Mouse (Mus musculus): ENCODE data around the gene Jun. TPM values are rescaled to one million over a fixed set of nuclear protein-coding genes. Genes with fewer than 3 reads are reported as not detected.

The Jun gene
- polyA plus RNA-seq, 1 experiment from 2014 or later: 72.2 TPM

GRCm38 (mm10) chr4:95057264-95057663 lies 5.2 kb upstream of the Jun start:
- WGBS: 89% methylated on average over 4 of the region's 4 CpGs

GRCm38 (mm10) chr4:95055276-95055675 lies 3.3 kb upstream of the Jun start:
- H3K27ac ChIP-seq (ENCODE audit: low read length): no peak overlapping the region
- WGBS: 73% methylated on average over 1 of the region's 1 CpGs
- H3K9me3 ChIP-seq (ENCODE audit: control insufficient read depth, low read length): no peaks in the 10 kb centered on the region
- H3K36me3 ChIP-seq (ENCODE audit: control insufficient read depth, insufficient read depth): no peaks in the 10 kb centered on the region
- H3K27me3 ChIP-seq (replicated peaks; ENCODE audit: control insufficient read depth, insufficient read depth, low read length): no peaks in the 10 kb centered on the region
- no peak overlapping the region for H3K4me3 ChIP-seq (replicated peaks; ENCODE audit: low read length)
- H3K4me2 ChIP-seq (ENCODE audit: low read length): no peak overlapping the region
- H3K9ac ChIP-seq (replicated peaks; ENCODE audit: low read depth, low read length): no peak overlapping the region
- peaks cover 21% of the 10 kb centered on the region for H3K4me1 ChIP-seq (replicated peaks; ENCODE audit: control insufficient read depth, insufficient read depth, low read length)
- ATAC-seq: no peak

More at GRCm38 (mm10) chr4:95057264-95057663, 5.2 kb upstream of the Jun start:
- no peaks in the 10 kb centered on the region for H3K9me3 ChIP-seq (ENCODE audit: control insufficient read depth, low read length)
- peaks cover 17% of the 10 kb centered on the region for H3K4me1 ChIP-seq (replicated peaks; ENCODE audit: control insufficient read depth, insufficient read depth, low read length)
- H3K27ac ChIP-seq (ENCODE audit: low read length): no peak overlapping the region
- H3K9ac ChIP-seq (replicated peaks; ENCODE audit: low read depth, low read length): no peak overlapping the region
- H3K27me3 ChIP-seq (replicated peaks; ENCODE audit: control insufficient read depth, insufficient read depth, low read length): no peaks in the 10 kb centered on the region
- no peak for ATAC-seq
- H3K4me2 ChIP-seq (ENCODE audit: low read length): no peak overlapping the region
- H3K36me3 ChIP-seq (ENCODE audit: control insufficient read depth, insufficient read depth): no peaks in the 10 kb centered on the region
- no peak overlapping the region for H3K4me3 ChIP-seq (replicated peaks; ENCODE audit: low read length)

- Histone ChIP-seq H3K9ac (replicated peaks; ENCODE audit: low read depth, low read length) (no peak overlapping the region), H3K27ac (ENCODE audit: low read length) (no peak overlapping the region), H3K4me3 (replicated peaks; ENCODE audit: low read length) (no peak overlapping the region), H3K27me3 (replicated peaks; ENCODE audit: control insufficient read depth, insufficient read depth, low read length) (no peaks in the 10 kb centered on the region), H3K9me3 (ENCODE audit: control insufficient read depth, low read length) (no peaks in the 10 kb centered on the region), H3K4me1 (replicated peaks; ENCODE audit: control insufficient read depth, insufficient read depth, low read length) (peaks cover 25% of the 10 kb centered on the region), H3K4me2 (ENCODE audit: low read length) (peak overlapping the region; percentile 26), H3K36me3 (ENCODE audit: control insufficient read depth, insufficient read depth) (no peaks in the 10 kb centered on the region)
- no peak for ATAC-seq
- WGBS: 42% methylated on average over 4 of the region's 4 CpGs
Measured at GRCm38 (mm10) chr4:95054336-95054735, 2.3 kb upstream of the Jun start.

- 0% methylated on average over 6 of the region's 6 CpGs for WGBS
- peak overlapping the region; percentile 97 for H3K27ac ChIP-seq (ENCODE audit: low read length)
- H3K27me3 ChIP-seq (replicated peaks; ENCODE audit: control insufficient read depth, insufficient read depth, low read length): no peaks in the 10 kb centered on the region
- H3K9ac ChIP-seq (replicated peaks; ENCODE audit: low read depth, low read length): peak overlapping the region; percentile 81
- H3K9me3 ChIP-seq (ENCODE audit: control insufficient read depth, low read length): no peaks in the 10 kb centered on the region
- ATAC-seq: no peak
- no peaks in the 10 kb centered on the region for H3K36me3 ChIP-seq (ENCODE audit: control insufficient read depth, insufficient read depth)
- H3K4me2 ChIP-seq (ENCODE audit: low read length): peak overlapping the region; percentile 87
- peaks cover 30% of the 10 kb centered on the region for H3K4me1 ChIP-seq (replicated peaks; ENCODE audit: control insufficient read depth, insufficient read depth, low read length)
- peak overlapping the region; percentile 80 for H3K4me3 ChIP-seq (replicated peaks; ENCODE audit: low read length)
Measured at GRCm38 (mm10) chr4:95053791-95054117, 1.7 kb upstream of the Jun start.

- Histone ChIP-seq H3K9me3 (ENCODE audit: control insufficient read depth, low read length) (no peaks in the 10 kb centered on the region), H3K9ac (replicated peaks; ENCODE audit: low read depth, low read length) (peak overlapping the region; percentile 81), H3K4me3 (replicated peaks; ENCODE audit: low read length) (peak overlapping the region; percentile 80), H3K27me3 (replicated peaks; ENCODE audit: control insufficient read depth, insufficient read depth, low read length) (no peaks in the 10 kb centered on the region), H3K4me1 (replicated peaks; ENCODE audit: control insufficient read depth, insufficient read depth, low read length) (peaks cover 35% of the 10 kb centered on the region), H3K4me2 (ENCODE audit: low read length) (peak overlapping the region; percentile 87), H3K36me3 (ENCODE audit: control insufficient read depth, insufficient read depth) (no peaks in the 10 kb centered on the region), H3K27ac (ENCODE audit: low read length) (peak overlapping the region; percentile 97)
- ATAC-seq: peak; percentile 44
- WGBS: under 1% methylated on average over 29 of the region's 29 CpGs
Measured at GRCm38 (mm10) chr4:95053041-95053790, 1.2 kb upstream of the Jun start.

- H3K27me3 ChIP-seq (replicated peaks; ENCODE audit: control insufficient read depth, insufficient read depth, low read length): no peaks in the 10 kb centered on the region
- H3K9me3 ChIP-seq (ENCODE audit: control insufficient read depth, low read length): no peaks in the 10 kb centered on the region
- H3K4me3 ChIP-seq (replicated peaks; ENCODE audit: low read length): peak overlapping the region; percentile 80
- H3K4me2 ChIP-seq (ENCODE audit: low read length): peak overlapping the region; percentile 84
- peaks cover 36% of the 10 kb centered on the region for H3K4me1 ChIP-seq (replicated peaks; ENCODE audit: control insufficient read depth, insufficient read depth, low read length)
- peak overlapping the region; percentile 80 for H3K9ac ChIP-seq (replicated peaks; ENCODE audit: low read depth, low read length)
- WGBS: under 1% methylated on average over 54 of the region's 54 CpGs
- H3K27ac ChIP-seq (ENCODE audit: low read length): peak overlapping the region; percentile 94
- H3K36me3 ChIP-seq (ENCODE audit: control insufficient read depth, insufficient read depth): no peaks in the 10 kb centered on the region
- ATAC-seq: peak; percentile 0; the same call in 1 of the 2 replicates
Measured at GRCm38 (mm10) chr4:95051311-95051871, 631 bp downstream of the Jun start.

- peak; percentile 3 for ATAC-seq
Measured at GRCm38 (mm10) chr4:95050518-95051278, 1.3 kb downstream of the Jun start.

GRCm38 (mm10) chr4:95049884-95050517 lies 2.0 kb downstream of the Jun start:
- Histone ChIP-seq H3K27me3 (replicated peaks; ENCODE audit: control insufficient read depth, insufficient read depth, low read length) (no peaks in the 10 kb centered on the region), H3K4me1 (replicated peaks; ENCODE audit: control insufficient read depth, insufficient read depth, low read length) (peaks cover 34% of the 10 kb centered on the region)
- WGBS: under 1% methylated on average over 34 of the region's 34 CpGs

More at GRCm38 (mm10) chr4:95050518-95051278, 1.3 kb downstream of the Jun start:
- Histone ChIP-seq H3K27me3 (replicated peaks; ENCODE audit: control insufficient read depth, insufficient read depth, low read length) (no peaks in the 10 kb centered on the region), H3K9me3 (ENCODE audit: control insufficient read depth, low read length) (no peaks in the 10 kb centered on the region), H3K4me1 (replicated peaks; ENCODE audit: control insufficient read depth, insufficient read depth, low read length) (peaks cover 36% of the 10 kb centered on the region), H3K9ac (replicated peaks; ENCODE audit: low read depth, low read length) (peak overlapping the region; percentile 80), H3K4me2 (ENCODE audit: low read length) (peak overlapping the region; percentile 84), H3K36me3 (ENCODE audit: control insufficient read depth, insufficient read depth) (no peaks in the 10 kb centered on the region), H3K27ac (ENCODE audit: low read length) (peak overlapping the region; percentile 94), H3K4me3 (replicated peaks; ENCODE audit: low read length) (peak overlapping the region; percentile 80)
- WGBS: under 1% methylated on average over 68 of the region's 70 CpGs

GRCm38 (mm10) chr4:95049153-95049552 lies 2.9 kb downstream of the Jun start:
- no peaks in the 10 kb centered on the region for H3K9me3 ChIP-seq (ENCODE audit: control insufficient read depth, low read length)
- peak overlapping the region; percentile 35 for H3K4me3 ChIP-seq (replicated peaks; ENCODE audit: low read length)
- H3K4me1 ChIP-seq (replicated peaks; ENCODE audit: control insufficient read depth, insufficient read depth, low read length): peaks cover 26% of the 10 kb centered on the region
- H3K4me2 ChIP-seq (ENCODE audit: low read length): peak overlapping the region; percentile 84
- no peak for ATAC-seq
- H3K27ac ChIP-seq (ENCODE audit: low read length): no peak overlapping the region
- H3K27me3 ChIP-seq (replicated peaks; ENCODE audit: control insufficient read depth, insufficient read depth, low read length): no peaks in the 10 kb centered on the region
- 17% methylated on average over 2 of the region's 2 CpGs for WGBS
- H3K9ac ChIP-seq (replicated peaks; ENCODE audit: low read depth, low read length): peak overlapping the region; percentile 45
- H3K36me3 ChIP-seq (ENCODE audit: control insufficient read depth, insufficient read depth): no peaks in the 10 kb centered on the region

More at GRCm38 (mm10) chr4:95049884-95050517, 2.0 kb downstream of the Jun start:
- Histone ChIP-seq H3K36me3 (ENCODE audit: control insufficient read depth, insufficient read depth) (no peaks in the 10 kb centered on the region), H3K9me3 (ENCODE audit: control insufficient read depth, low read length) (no peaks in the 10 kb centered on the region), H3K4me2 (ENCODE audit: low read length) (peak overlapping the region; percentile 84), H3K9ac (replicated peaks; ENCODE audit: low read depth, low read length) (peak overlapping the region; percentile 80), H3K4me3 (replicated peaks; ENCODE audit: low read length) (peak overlapping the region; percentile 80), H3K27ac (ENCODE audit: low read length) (peak overlapping the region; percentile 94)
- ATAC-seq: no peak

Data from forebrain, embryonic 16.5 days (tissue).